Mouse (Mus musculus) frontal cortex, postnatal 36 days (tissue): ENCODE measurements around the gene Gas2l2.

Experiments used
- DNase-seq, 2 experiments: peaks; one replicate each; pipeline ENCODE4 v3.0.0; 2022; ENCODE audit warnings: low spot score in 2 of 2

Gas2l2 gene

DNA sequence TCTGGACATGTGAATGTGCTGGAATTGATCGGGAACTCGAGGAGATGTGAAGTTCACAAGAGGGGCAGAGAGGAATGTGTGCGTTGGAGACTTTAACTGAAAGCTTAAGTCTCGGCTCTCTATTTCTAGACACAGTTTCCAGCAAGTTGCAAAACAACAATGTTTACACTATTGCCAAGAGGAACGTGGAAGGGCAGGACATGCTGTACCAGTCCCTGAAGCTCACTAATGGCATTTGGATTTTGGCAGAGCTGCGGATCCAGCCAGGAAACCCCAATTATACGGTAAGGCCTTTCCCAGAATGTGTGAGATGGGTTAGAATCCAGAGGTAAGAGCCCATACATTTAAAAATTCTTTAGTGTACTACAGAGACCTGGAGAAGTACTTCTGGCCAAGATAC is 31.6 kb downstream of the Gas2l2 start:
- no peak for DNase-seq

DNA sequence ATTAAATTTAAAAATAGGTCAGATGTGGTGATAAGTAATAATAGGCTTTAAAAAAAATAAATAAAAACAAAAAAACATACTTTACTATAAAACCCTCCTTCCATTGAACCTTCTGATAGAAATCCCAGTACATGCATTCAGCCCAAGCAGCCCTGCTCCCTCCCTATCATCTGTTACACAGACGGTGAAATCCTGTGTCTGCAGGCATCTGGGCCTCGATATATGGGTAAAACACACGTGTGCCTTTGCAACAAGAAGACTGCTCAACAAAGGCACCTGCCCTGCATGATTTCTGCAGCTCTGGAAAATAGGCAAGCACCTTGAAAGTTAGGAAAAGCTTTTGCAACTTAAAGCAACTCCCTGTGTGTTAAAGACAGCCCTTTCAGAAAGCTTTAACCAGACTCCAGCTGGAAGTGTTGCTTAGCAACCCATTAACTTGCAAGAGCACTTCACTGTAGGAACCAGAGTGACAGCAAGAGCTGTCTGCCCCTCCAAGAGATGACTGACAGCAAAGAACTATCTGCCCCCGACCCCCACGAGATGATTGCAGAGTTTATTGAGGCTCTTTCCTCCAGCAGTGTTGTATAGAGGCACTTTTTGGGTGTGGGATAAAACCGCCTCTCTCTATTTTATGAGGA is 34.3 kb downstream of the Gas2l2 start:
- no peak for DNase-seq

DNA sequence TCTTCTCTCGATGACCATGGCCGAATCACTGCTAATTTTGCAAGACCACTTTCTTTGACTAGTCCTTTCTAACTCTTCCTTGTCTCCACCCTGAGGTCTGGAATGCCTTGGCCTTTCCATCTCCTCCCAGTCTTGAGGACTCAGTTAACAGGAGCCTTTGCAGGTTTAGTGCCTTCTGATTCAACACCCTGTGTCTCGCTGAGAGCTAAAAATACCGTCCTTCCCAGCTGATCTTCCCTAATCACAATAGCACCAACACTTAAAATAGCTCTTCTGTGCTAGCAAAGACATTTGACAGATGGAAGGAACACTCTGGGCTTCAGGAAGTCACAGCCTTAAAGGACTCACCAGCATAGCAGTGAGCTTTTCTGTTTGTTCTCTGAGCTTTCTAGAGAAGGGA is 36.2 kb downstream of the Gas2l2 start:
- peak in 1 of 2 experiments; percentile 61 for DNase-seq

DNA sequence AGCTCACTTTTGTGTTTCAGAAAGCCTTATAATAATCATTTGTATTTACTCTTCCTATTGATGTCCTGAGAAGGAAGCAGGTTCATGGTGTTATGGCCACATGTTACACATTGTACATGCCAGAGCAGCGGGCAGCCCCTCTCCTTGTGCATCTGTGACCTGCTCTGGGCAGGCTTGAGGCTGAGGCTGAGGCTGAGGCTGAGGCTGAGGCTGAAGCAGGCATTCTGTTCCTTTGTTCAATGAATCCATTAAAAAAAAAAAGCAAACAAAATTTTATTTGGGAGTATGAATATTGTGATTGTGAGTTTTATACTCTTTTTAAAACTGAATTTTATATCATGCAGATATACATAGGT is 45.7 kb downstream of the Gas2l2 start:
- no peak for DNase-seq

DNA sequence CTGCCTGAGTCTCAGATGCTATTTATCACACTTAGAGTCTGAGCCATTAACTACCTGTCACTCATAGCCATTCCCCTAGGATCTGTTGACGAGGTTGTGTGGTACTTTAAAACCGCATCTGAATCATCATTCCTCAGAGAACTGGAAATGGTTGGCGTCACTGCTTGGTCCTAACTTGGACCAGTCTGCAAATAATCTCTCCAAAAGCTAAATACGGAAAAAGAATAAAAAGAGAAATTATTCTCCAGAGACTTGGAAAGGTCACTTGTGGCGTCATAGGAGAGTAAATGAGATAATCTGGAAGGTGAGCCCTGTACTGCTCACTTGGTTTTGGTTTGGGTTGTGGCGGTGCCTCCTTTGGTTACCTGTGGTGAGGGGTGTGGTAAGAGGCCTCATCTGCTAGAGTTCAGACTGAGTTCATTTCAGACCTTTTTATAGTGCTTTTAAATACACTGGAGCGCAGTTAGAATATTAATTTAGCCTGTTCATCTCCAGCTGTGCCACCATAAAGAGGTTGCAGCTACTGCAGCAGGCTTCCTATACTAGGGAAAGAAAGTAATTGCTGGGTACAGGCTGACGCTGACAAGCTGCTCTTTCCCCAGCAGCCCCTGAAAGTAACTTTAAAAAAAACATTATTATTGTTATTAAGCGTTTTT is 46.3 kb downstream of the Gas2l2 start:
- no peak for DNase-seq

DNA sequence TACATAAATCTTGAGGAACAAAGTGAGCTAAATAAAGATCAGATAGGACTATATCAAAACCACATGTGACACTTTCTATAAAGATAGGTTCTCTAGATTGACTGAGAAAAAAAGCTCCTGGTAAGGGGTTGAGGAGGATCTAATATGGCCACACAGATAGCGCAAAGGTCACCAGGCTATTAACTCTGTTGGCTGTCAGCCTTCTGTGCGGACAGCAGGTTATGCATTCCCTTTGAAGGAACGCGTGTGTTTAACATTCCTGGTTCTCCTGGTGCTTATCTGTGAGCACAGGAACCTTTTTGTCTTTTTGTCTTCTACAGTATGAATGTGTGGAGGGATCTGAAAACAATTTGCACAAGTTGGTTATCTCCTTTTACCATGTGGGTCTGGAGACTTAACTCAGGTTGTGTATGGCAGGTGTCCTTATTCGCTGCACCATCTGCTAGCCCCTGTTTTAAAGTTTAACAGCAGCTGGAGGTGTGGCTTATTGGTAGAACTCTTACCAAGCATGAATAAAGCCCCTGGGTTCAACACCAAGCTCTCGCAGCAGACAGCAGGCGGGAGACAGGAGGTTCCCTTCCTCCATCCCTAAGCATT is 49.4 kb downstream of the Gas2l2 start:
- DNase-seq = no peak
